In genomic region chr11:69858113-69858998, GRCm38 (mm10) we compare ENCODE assay signal across 11 mouse cellular contexts. TPM values are rescaled to one million over a fixed set of nuclear protein-coding genes. Genes with fewer than 3 reads are reported as not detected.
DNase-seq lines count a peak whose midpoint lies in the region; ATAC-seq lines count a peak whose summit lies in the region.
"Had no signal": no experiment of that assay in that cellular context is flagged by ENCODE, and none has a peak within 500 bp of the region (broad histone marks: within the 10 kb centered on the region; RNA-seq: fewer than 3 reads in every experiment).

Gene Tnk1, minus strand, starts transcription at chr11:69858730.

- no peaks in the 10 kb centered on the region for H3K36me3 ChIP-seq in heart, embryonic 12.5 days
- H3K36me3 ChIP-seq: midbrain, embryonic 12.5 days had no signal

- H3K4me3 ChIP-seq in heart, embryonic 12.5 days, result no peak within 1 kb of the TSS
- H3K4me3 ChIP-seq: midbrain, embryonic 12.5 days had no signal

- no peak for ATAC-seq in heart, embryonic 12.5 days (ENCODE audit: insufficient number of reproducible peaks, low FRiP score)

- intact Hi-C loops in heart, postnatal 25 days (cut with DNase I), result no loop called here

- no peak for DNase-seq in heart, postnatal 25 days (ENCODE audit: low spot score)
- DNase-seq in gonadal fat pad, adult 2 months (ENCODE audit: low read depth), result peak; percentile 64
- DNase-seq in large intestine, adult 2 months (ENCODE audit: low read depth, low spot score), result peak; percentile 87
- DNase-seq in lung, postnatal 36 days, result peak; percentile 85
- DNase-seq in adipocyte (ENCODE audit: low spot score), result no peak
- no peak for DNase-seq in adrenal gland, adult 18-20 months (ENCODE audit: low spot score in 2 of 2)
- DNase-seq in thymus, postnatal 36 days, result no peak
- DNase-seq: B cell, adult 2 months had no signal

- H3K9me3 ChIP-seq in heart, embryonic 12.5 days (replicated peaks), result no peaks in the 10 kb centered on the region
- H3K9me3 ChIP-seq: midbrain, embryonic 12.5 days had no signal

- peaks cover 38% of the 10 kb centered on the region for H3K27me3 ChIP-seq in heart, embryonic 12.5 days (replicated peaks)

- H3K4me1 ChIP-seq in heart, embryonic 12.5 days (replicated peaks), result peaks cover 8% of the 10 kb centered on the region; the same call in 1 of the 2 replicates

- 18% methylated on average over 30 of the region's 30 CpGs for WGBS in heart, embryonic 12.5 days
- 20% methylated on average over 30 of the region's 30 CpGs for WGBS in large intestine, adult 2 months

- no peak within 1 kb of the TSS; the same call in 1 of the 2 replicates for H3K4me2 ChIP-seq in heart, embryonic 12.5 days
- H3K4me2 ChIP-seq: midbrain, embryonic 12.5 days had no signal

- H3K9ac ChIP-seq in heart, embryonic 12.5 days, result peak within 1 kb of the TSS; percentile 6; the same call in 1 of the 2 replicates
- H3K9ac ChIP-seq: midbrain, embryonic 12.5 days had no signal

- no peak within 1 kb of the TSS for H3K27ac ChIP-seq in heart, embryonic 12.5 days (ENCODE audit: poor library complexity, severe bottlenecking)
- H3K27ac ChIP-seq: midbrain, embryonic 12.5 days had no signal

RNA-seq across cellular contexts. Expression of gene Tnk1, which starts in this region (rescaled TPM):
- polyA plus RNA-seq in heart, embryonic 12.5 days (2016; fragmentation: Nextera tagmentation; extraction: Ambion mirVana), result 0.28 and 0.32 TPM in 2 replicates
- under 1 TPM in 1 of 2 experiments, not detected in 1; 0.14 TPM for total RNA-seq in heart, postnatal 25 days (2021)
- polyA plus RNA-seq in gonadal fat pad, adult 2 months (2012; rRNA removed), result 26.0 and 32.5 TPM in 2 replicates
- 28.8 and 34.4 TPM in 2 replicates for polyA plus RNA-seq in large intestine, adult 2 months (2012; rRNA removed)
- under 1 TPM in 1 of 2 experiments, not detected in 1; 0.38 TPM for total RNA-seq in adrenal gland, adult 18-20 months (2021)
- total RNA-seq: common myeloid progenitor, adult 5-6 weeks had no signal

Comparison
In these comparisons a context has a peak if more than half of its experiments do, and no peak if none do; other contexts are left out.
1. RNA of gene Tnk1 (polyA plus RNA-seq): 28.8 to 34.4 TPM in large intestine, adult 2 months and 26.0 to 32.5 TPM in gonadal fat pad, adult 2 months; 0.28 to 0.32 TPM in heart, embryonic 12.5 days; every median in the first group is over 10 times any median in the second.
2. DNase-seq: peak in gonadal fat pad, adult 2 months (single experiment), large intestine, adult 2 months (single experiment) and lung, postnatal 36 days (single experiment); none in heart, postnatal 25 days (single experiment), adipocyte (single experiment), adrenal gland, adult 18-20 months (0 of 2) and thymus, postnatal 36 days (0 of 2).